Mouse (Mus musculus): ENCODE measurements at regions not wholly inside any gene's neighbourhood (a gene's known extent, or its start where the extent isn't known, plus 50 kb on each side); places are given as distances from the start of the nearest gene placed in this dataset.
"Not testable (repeated sequence)": the region's sequence is repeated elsewhere in the genome, so short reads cannot be mapped to it uniquely, and the experiment has no call there.

GRCm38 (mm10) chr9:82612526-82612925 lies 216.8 kb upstream of the Irak1bp1 start:
- Histone ChIP-seq H3K9me3 (replicated peaks) (no peaks in the 10 kb centered on the region), H3K4me3 (no peak overlapping the region), H3K27ac (no peak overlapping the region), H3K9ac (no peak overlapping the region), H3K4me1 (replicated peaks) (no peaks in the 10 kb centered on the region), H3K27me3 (no peaks in the 10 kb centered on the region), H3K4me2 (no peak overlapping the region), H3K36me3 (no peaks in the 10 kb centered on the region)
- ATAC-seq (replicated peaks; ENCODE audit: insufficient number of reproducible peaks, insufficient read depth, low FRiP score, low read depth) = no peak
- WGBS = 50% methylated on average over 2 of the region's 2 CpGs

GRCm38 (mm10) chr9:82632411-82632810 lies 196.9 kb upstream of the Irak1bp1 start:
- Histone ChIP-seq H3K4me2 (no peak overlapping the region), H3K4me1 (replicated peaks) (no peaks in the 10 kb centered on the region), H3K9ac (no peak overlapping the region), H3K36me3 (no peaks in the 10 kb centered on the region), H3K9me3 (replicated peaks) (no peaks in the 10 kb centered on the region), H3K27ac (no peak overlapping the region), H3K4me3 (no peak overlapping the region), H3K27me3 (no peaks in the 10 kb centered on the region)
- 55% methylated on average over 3 of the region's 3 CpGs for WGBS
- no peak for ATAC-seq (replicated peaks; ENCODE audit: insufficient number of reproducible peaks, insufficient read depth, low FRiP score, low read depth)

GRCm38 (mm10) chr9:82640277-82640676 lies 189.1 kb upstream of the Irak1bp1 start:
- H3K4me3 ChIP-seq = no peak overlapping the region
- 74% methylated on average over 2 of the region's 2 CpGs for WGBS
- H3K27ac ChIP-seq = no peak overlapping the region
- no peaks in the 10 kb centered on the region for H3K36me3 ChIP-seq
- H3K9ac ChIP-seq = no peak overlapping the region
- no peak overlapping the region for H3K4me2 ChIP-seq
- H3K9me3 ChIP-seq (replicated peaks) = no peaks in the 10 kb centered on the region
- no peaks in the 10 kb centered on the region for H3K4me1 ChIP-seq (replicated peaks)
- ATAC-seq (replicated peaks; ENCODE audit: insufficient number of reproducible peaks, insufficient read depth, low FRiP score, low read depth) = no peak
- H3K27me3 ChIP-seq = no peaks in the 10 kb centered on the region

GRCm38 (mm10) chr9:82643900-82644299 lies 185.4 kb upstream of the Irak1bp1 start:
- Histone ChIP-seq H3K27me3 (no peaks in the 10 kb centered on the region), H3K36me3 (no peaks in the 10 kb centered on the region), H3K9ac (no peak overlapping the region), H3K9me3 (replicated peaks) (no peaks in the 10 kb centered on the region), H3K27ac (no peak overlapping the region), H3K4me3 (no peak overlapping the region), H3K4me2 (no peak overlapping the region), H3K4me1 (replicated peaks) (no peaks in the 10 kb centered on the region)
- ATAC-seq (replicated peaks; ENCODE audit: insufficient number of reproducible peaks, insufficient read depth, low FRiP score, low read depth) = no peak
- 11% methylated on average over 1 of the region's 1 CpGs for WGBS

- H3K9ac ChIP-seq; H3K4me2 ChIP-seq; H3K4me3 ChIP-seq; H3K9me3 ChIP-seq (replicated peaks); H3K27ac ChIP-seq; H3K4me1 ChIP-seq (replicated peaks); ATAC-seq (replicated peaks; ENCODE audit: insufficient number of reproducible peaks, insufficient read depth, low FRiP score, low read depth); H3K36me3 ChIP-seq; H3K27me3 ChIP-seq: not testable (repeated sequence)
- WGBS = 7% methylated on average over 1 of the region's 1 CpGs
Observed at GRCm38 (mm10) chr9:82655511-82655910, 173.8 kb upstream of the Irak1bp1 start.

- no peaks in the 10 kb centered on the region for H3K4me1 ChIP-seq (replicated peaks)
- no peaks in the 10 kb centered on the region for H3K27me3 ChIP-seq
- ATAC-seq (replicated peaks; ENCODE audit: insufficient number of reproducible peaks, insufficient read depth, low FRiP score, low read depth) = no peak
- H3K9me3 ChIP-seq (replicated peaks) = no peaks in the 10 kb centered on the region
- H3K27ac ChIP-seq = no peak overlapping the region
- no peak overlapping the region for H3K9ac ChIP-seq
- H3K4me2 ChIP-seq = no peak overlapping the region
- H3K36me3 ChIP-seq = no peaks in the 10 kb centered on the region
- WGBS = 78% methylated on average over 1 of the region's 1 CpGs
- H3K4me3 ChIP-seq = no peak overlapping the region
Observed at GRCm38 (mm10) chr9:82682196-82682595, 147.1 kb upstream of the Irak1bp1 start.

- WGBS = 61% methylated on average over 2 of the region's 2 CpGs
- no peaks in the 10 kb centered on the region for H3K27me3 ChIP-seq
- ATAC-seq (replicated peaks; ENCODE audit: insufficient number of reproducible peaks, insufficient read depth, low FRiP score, low read depth) = no peak
- H3K9ac ChIP-seq = no peak overlapping the region
- H3K27ac ChIP-seq = no peak overlapping the region
- no peak overlapping the region for H3K4me2 ChIP-seq
- H3K4me3 ChIP-seq = no peak overlapping the region
- H3K36me3 ChIP-seq = no peaks in the 10 kb centered on the region
- no peaks in the 10 kb centered on the region for H3K9me3 ChIP-seq (replicated peaks)
- no peaks in the 10 kb centered on the region for H3K4me1 ChIP-seq (replicated peaks)
Observed at GRCm38 (mm10) chr9:82709411-82709983, 119.8 kb upstream of the Irak1bp1 start.

- Histone ChIP-seq H3K4me3 (no peak overlapping the region), H3K9ac (no peak overlapping the region), H3K4me1 (replicated peaks) (no peaks in the 10 kb centered on the region), H3K9me3 (replicated peaks) (no peaks in the 10 kb centered on the region), H3K27me3 (no peaks in the 10 kb centered on the region), H3K4me2 (no peak overlapping the region), H3K27ac (no peak overlapping the region), H3K36me3 (no peaks in the 10 kb centered on the region)
- WGBS = 70% methylated on average over 12 of the region's 12 CpGs
- no peak for ATAC-seq (replicated peaks; ENCODE audit: insufficient number of reproducible peaks, insufficient read depth, low FRiP score, low read depth)
Observed at GRCm38 (mm10) chr9:82709991-82710593, 119.2 kb upstream of the Irak1bp1 start.

GRCm38 (mm10) chr9:82710945-82711516 lies 118.3 kb upstream of the Irak1bp1 start:
- WGBS = 71% methylated on average over 6 of the region's 6 CpGs
- Histone ChIP-seq H3K27ac (no peak overlapping the region), H3K4me2 (no peak overlapping the region), H3K9ac (no peak overlapping the region), H3K27me3 (no peaks in the 10 kb centered on the region), H3K36me3 (no peaks in the 10 kb centered on the region), H3K4me3 (no peak overlapping the region), H3K9me3 (replicated peaks) (no peaks in the 10 kb centered on the region), H3K4me1 (replicated peaks) (no peaks in the 10 kb centered on the region)
- ATAC-seq (replicated peaks; ENCODE audit: insufficient number of reproducible peaks, insufficient read depth, low FRiP score, low read depth) = no peak

- WGBS = 61% methylated on average over 3 of the region's 3 CpGs
- ATAC-seq (replicated peaks; ENCODE audit: insufficient number of reproducible peaks, insufficient read depth, low FRiP score, low read depth) = no peak
- no peaks in the 10 kb centered on the region for H3K36me3 ChIP-seq
- no peak overlapping the region for H3K4me3 ChIP-seq
- no peak overlapping the region for H3K4me2 ChIP-seq
- H3K27me3 ChIP-seq = no peaks in the 10 kb centered on the region
- no peaks in the 10 kb centered on the region for H3K4me1 ChIP-seq (replicated peaks)
- H3K9me3 ChIP-seq (replicated peaks) = no peaks in the 10 kb centered on the region
- no peak overlapping the region for H3K9ac ChIP-seq
- no peak overlapping the region for H3K27ac ChIP-seq
Observed at GRCm38 (mm10) chr9:82712769-82713733, 116.3 kb upstream of the Irak1bp1 start.

GRCm38 (mm10) chr9:82728652-82729051 lies 100.7 kb upstream of the Irak1bp1 start:
- Histone ChIP-seq H3K9me3 (replicated peaks) (no peaks in the 10 kb centered on the region), H3K4me3 (no peak overlapping the region), H3K4me2 (no peak overlapping the region), H3K27ac (no peak overlapping the region), H3K9ac (no peak overlapping the region), H3K36me3 (no peaks in the 10 kb centered on the region), H3K27me3 (no peaks in the 10 kb centered on the region), H3K4me1 (replicated peaks) (no peaks in the 10 kb centered on the region)
- no peak for ATAC-seq (replicated peaks; ENCODE audit: insufficient number of reproducible peaks, insufficient read depth, low FRiP score, low read depth)
- 52% methylated on average over 3 of the region's 3 CpGs for WGBS

Data from heart, embryonic 15.5 days (tissue).